Mouse (Mus musculus): Measurements from ENCODE around the gene Rnf7. TPM values are rescaled to one million over a fixed set of nuclear protein-coding genes. Genes with fewer than 3 reads are reported as not detected.
"Not testable (repeated sequence)": the region's sequence is repeated elsewhere in the genome, so short reads cannot be mapped to it uniquely, and the experiment has no call there.

The Rnf7 gene
- 10 to 100 TPM; 62.0 to 66.0 TPM for total RNA-seq (2021)
- long read RNA-seq, transcript Rnf7-201 (3 exons, 1,232 nt): major isoform, 32 of 33 reads
- long read RNA-seq, partial matches to known transcripts: 0 of 33 reads
- long read RNA-seq, other reads (novel, unspliced or antisense): 1 of 33 reads

- DNase-seq (ENCODE audit: low spot score in 2 of 2): peak; percentile 99
Measured at GRCm38 (mm10) chr9:96478071-96478888, at the start of gene Rnf7. Gene Rnf7 (minus strand): TSS chr9:96478675.

GRCm38 (mm10) chr9:96526011-96526410 lies 47.5 kb upstream of the Rnf7 start:
- no peak for DNase-seq (ENCODE audit: low spot score in 2 of 2)

GRCm38 (mm10) chr9:96524972-96525506 lies 46.6 kb upstream of the Rnf7 start, which contains the start of gene Gm28729:
Gene Gm28729 (minus strand): TSS chr9:96525264.
- no peak for DNase-seq (ENCODE audit: low spot score in 2 of 2)

GRCm38 (mm10) chr9:96523148-96523547 lies 44.7 kb upstream of the Rnf7 start:
- DNase-seq (ENCODE audit: low spot score in 2 of 2): no peak

GRCm38 (mm10) chr9:96521574-96521973 lies 43.1 kb upstream of the Rnf7 start:
- DNase-seq (ENCODE audit: low spot score in 2 of 2): not testable (repeated sequence)

- DNase-seq (ENCODE audit: low spot score in 2 of 2): no peak
Measured at GRCm38 (mm10) chr9:96517429-96517828, 39.0 kb upstream of the Rnf7 start.

GRCm38 (mm10) chr9:96516806-96517205 lies 38.3 kb upstream of the Rnf7 start:
- no peak for DNase-seq (ENCODE audit: low spot score in 2 of 2)

- DNase-seq (ENCODE audit: low spot score in 2 of 2): peak in 1 of 2 experiments; percentile 44
Measured at GRCm38 (mm10) chr9:96515737-96516136, 37.3 kb upstream of the Rnf7 start.

GRCm38 (mm10) chr9:96514278-96514677 lies 35.8 kb upstream of the Rnf7 start:
- no peak for DNase-seq (ENCODE audit: low spot score in 2 of 2)

- DNase-seq (ENCODE audit: low spot score in 2 of 2): peak; percentile 17 to 47
Measured at GRCm38 (mm10) chr9:96506011-96506498, 27.6 kb upstream of the Rnf7 start.

- no peak for DNase-seq (ENCODE audit: low spot score in 2 of 2)
Measured at GRCm38 (mm10) chr9:96505156-96505555, 26.7 kb upstream of the Rnf7 start.

- DNase-seq (ENCODE audit: low spot score in 2 of 2): no peak
Measured at GRCm38 (mm10) chr9:96504116-96504895, 25.8 kb upstream of the Rnf7 start.

- DNase-seq (ENCODE audit: low spot score in 2 of 2): no peak
Measured at GRCm38 (mm10) chr9:96502856-96503610, 24.6 kb upstream of the Rnf7 start.

GRCm38 (mm10) chr9:96501217-96501616 lies 22.7 kb upstream of the Rnf7 start:
- no peak for DNase-seq (ENCODE audit: low spot score in 2 of 2)

GRCm38 (mm10) chr9:96493212-96493611 lies 14.7 kb upstream of the Rnf7 start:
- no peak for DNase-seq (ENCODE audit: low spot score in 2 of 2)

- DNase-seq (ENCODE audit: low spot score in 2 of 2): no peak
Measured at GRCm38 (mm10) chr9:96491810-96492209, 13.3 kb upstream of the Rnf7 start.

- DNase-seq (ENCODE audit: low spot score in 2 of 2): not testable (repeated sequence)
Measured at GRCm38 (mm10) chr9:96487869-96488268, 9.4 kb upstream of the Rnf7 start.

- DNase-seq (ENCODE audit: low spot score in 2 of 2): no peak
Measured at GRCm38 (mm10) chr9:96483648-96484047, 5.2 kb upstream of the Rnf7 start.

GRCm38 (mm10) chr9:96483028-96483427 lies 4.6 kb upstream of the Rnf7 start:
- DNase-seq (ENCODE audit: low spot score in 2 of 2): no peak

- DNase-seq (ENCODE audit: low spot score in 2 of 2): no peak
Measured at GRCm38 (mm10) chr9:96472356-96472755, 6.1 kb downstream of the Rnf7 start.

- peak in 1 of 2 experiments; percentile 29 for DNase-seq (ENCODE audit: low spot score in 2 of 2)
Measured at GRCm38 (mm10) chr9:96471681-96472080, 6.8 kb downstream of the Rnf7 start.
